Mouse (Mus musculus): ENCODE data around the gene Fto.

GRCm38 (mm10) chr8:91629594-91629993 lies 316.3 kb downstream of the Fto start:
- TF ChIP-seq CTCF (IDR thresholded peaks at IDR 0.05; ENCODE audit: insufficient read depth, low read length) (no peak), POLR2A (IDR thresholded peaks at IDR 0.05; ENCODE audit: borderline replicate concordance, extremely low read depth, low read depth, low read length) (no peak)

Measured in lung, adult 2 months (tissue).